Mouse (Mus musculus) cerebellum, adult 2 months (tissue): ENCODE results near the gene Eif4a3. TPM values are rescaled to one million over a fixed set of nuclear protein-coding genes. Genes with fewer than 3 reads are reported as not detected.
A peak's percentile ranks its signal among the peaks of the same experiment; 100 is the strongest.
"Not testable (repeated sequence)": the region's sequence is repeated elsewhere in the genome, so short reads cannot be mapped to it uniquely, and the experiment has no call there.

Experiments used
- DNase-seq, 2 experiments: peaks; one replicate each; pipeline ENCODE4 v3.0.0; 2021
- H3K27ac ChIP-seq: fragments of 200-500 bp; 2 replicates; pipeline ENCODE4 v1.5.1; 2012; ENCODE audit warnings: low read length, control low read depth, inconsistent platforms; ENCODE audit not compliant: insufficient read depth
- H3K27me3 ChIP-seq: fragments of 200-500 bp; 2 replicates; pipeline ENCODE4 v1.6.1; 2012; ENCODE audit warnings: inconsistent platforms, mild to moderate bottlenecking, low read length, moderate library complexity; ENCODE audit not compliant: control insufficient read depth, insufficient read depth
- H3K4me1 ChIP-seq: fragments of 200-500 bp; 2 replicates; pipeline ENCODE4 v1.6.1; 2011; ENCODE audit warnings: low read length; ENCODE audit not compliant: control insufficient read depth, insufficient read depth
- H3K4me3 ChIP-seq: fragments of 200-500 bp; replicated peaks from 2 replicates; pipeline ENCODE3; 2011; ENCODE audit warnings: mild to moderate bottlenecking, low read depth, low read length, control low read depth; ENCODE audit not compliant: insufficient read depth
- CTCF ChIP-seq: fragments of 200-500 bp; IDR thresholded peaks from 2 replicates; pipeline ENCODE4 v1.5.1; 2011; ENCODE audit warnings: low read depth, mild to moderate bottlenecking, control low read depth, low read length, moderate library complexity, borderline replicate concordance; ENCODE audit not compliant: insufficient read depth
- POLR2A ChIP-seq: fragments of 200-500 bp; IDR thresholded peaks from 2 replicates; pipeline ENCODE4 v1.6.1; 2011; ENCODE audit warnings: low read length, control low read depth, borderline replicate concordance; ENCODE audit not compliant: insufficient read depth
- WGBS: fragments of 180-500 bp; shearing (Covaris S2); methylation state at CpG from one replicate; pipeline ENCODE4 v1.1.7; 2018; 5-methylcytosine and 5-hydroxymethylcytosine counted together
- polyA plus RNA-seq: library from polyadenylated mRNA; depleted of rRNA; stranded (reverse); fragments of >200 nt; gene quantifications from 2 replicates; pipeline ENCODE4 v1.2.3, GENCODE M21; 2012; rRNA removed

The Eif4a3 gene
- polyA plus RNA-seq, 1 experiment, result 120 TPM

GRCm38 (mm10) chr11:119252854-119253541, 46.9 kb downstream of the Eif4a3 start:
- H3K27ac ChIP-seq, result no peak overlapping the region
- peak; percentile 55 to 66 for DNase-seq
- 12% methylated on average over 22 of the region's 22 CpGs for WGBS

GRCm38 (mm10) chr11:119250998-119251397, 48.9 kb downstream of the Eif4a3 start:
- 80% methylated on average over 17 of the region's 17 CpGs for WGBS
- no peak for DNase-seq
- peaks cover 4% of the 10 kb centered on the region; the same call in 1 of the 2 replicates for H3K4me1 ChIP-seq

More at GRCm38 (mm10) chr11:119252854-119253541, 46.9 kb downstream of the Eif4a3 start:
- H3K27me3 ChIP-seq, result no peaks in the 10 kb centered on the region
- H3K4me1 ChIP-seq, result peaks cover 4% of the 10 kb centered on the region; the same call in 1 of the 2 replicates
- no peak for TF ChIP-seq POLR2A
- TF ChIP-seq CTCF, result peak; percentile 70
- H3K4me3 ChIP-seq, result no peak overlapping the region

GRCm38 (mm10) chr11:119249011-119249410, 50.9 kb downstream of the Eif4a3 start:
- peak; percentile 62 to 72 for DNase-seq
- 29% methylated on average over 6 of the region's 6 CpGs for WGBS
- TF ChIP-seq POLR2A (no peak), CTCF (peak; percentile 66)

More at GRCm38 (mm10) chr11:119250998-119251397, 48.9 kb downstream of the Eif4a3 start:
- TF ChIP-seq POLR2A (no peak), CTCF (no peak)
- Histone ChIP-seq H3K27ac (no peak overlapping the region), H3K4me3 (no peak overlapping the region), H3K27me3 (no peaks in the 10 kb centered on the region)

GRCm38 (mm10) chr11:119245543-119245942, 54.3 kb downstream of the Eif4a3 start:
- H3K4me1 ChIP-seq, DNase-seq, H3K27me3 ChIP-seq, H3K4me3 ChIP-seq, H3K27ac ChIP-seq: not testable (repeated sequence)
- 95% methylated on average over 6 of the region's 6 CpGs for WGBS

More at GRCm38 (mm10) chr11:119249011-119249410, 50.9 kb downstream of the Eif4a3 start:
- Histone ChIP-seq H3K27ac (no peak overlapping the region), H3K27me3 (no peaks in the 10 kb centered on the region), H3K4me3 (no peak overlapping the region), H3K4me1 (peaks cover 4% of the 10 kb centered on the region; the same call in 1 of the 2 replicates)

GRCm38 (mm10) chr11:119239480-119239879, 60.4 kb downstream of the Eif4a3 start:
- DNase-seq, result no peak
- Histone ChIP-seq H3K4me3 (no peak overlapping the region), H3K4me1 (no peaks in the 10 kb centered on the region), H3K27ac (no peak overlapping the region), H3K27me3 (no peaks in the 10 kb centered on the region)
- TF ChIP-seq CTCF (no peak), POLR2A (no peak)
- WGBS, result 91% methylated on average over 12 of the region's 12 CpGs

Other genes with a start within 250 kb of the Eif4a3 start
- 50.1 and 57.6 TPM in 2 replicates for gene Cbx4, start 213.9 kb downstream of the Eif4a3 start, polyA plus RNA-seq
- gene Tbc1d16, start 71.6 kb downstream of the Eif4a3 start, polyA plus RNA-seq, result 32.5 and 37.8 TPM in 2 replicates
- 1.9 and 2.4 TPM in 2 replicates for gene Ccdc40, start 71.5 kb downstream of the Eif4a3 start, polyA plus RNA-seq
- gene Gaa, start 32.2 kb downstream of the Eif4a3 start, polyA plus RNA-seq, result 233 and 246 TPM in 2 replicates
- 0.18 and 0.43 TPM in 2 replicates for gene Card14, start 7.7 kb upstream of the Eif4a3 start, polyA plus RNA-seq
- gene Sgsh, start 55.4 kb upstream of the Eif4a3 start, polyA plus RNA-seq, result 8.8 and 9.4 TPM in 2 replicates
- 12.9 and 15.6 TPM in 2 replicates for gene Slc26a11, start 55.5 kb upstream of the Eif4a3 start, polyA plus RNA-seq
- gene Rnf213, start 93.0 kb upstream of the Eif4a3 start, polyA plus RNA-seq, result 7.3 and 7.5 TPM in 2 replicates
- gene Endov, start 191.3 kb upstream of the Eif4a3 start, polyA plus RNA-seq, result 15.4 and 16.4 TPM in 2 replicates
- gene Nptx1, start 247.7 kb upstream of the Eif4a3 start, polyA plus RNA-seq, result 200 and 249 TPM in 2 replicates